Mouse (Mus musculus): ENCODE results near the gene Luc7l2. TPM values are rescaled to one million over a fixed set of nuclear protein-coding genes. Genes with fewer than 3 reads are reported as not detected.

Luc7l2 gene
- polyA plus RNA-seq, 1 experiment from 2014 or later, result 48.7 TPM

- Histone ChIP-seq H3K9ac (replicated peaks; ENCODE audit: low read depth, low read length) (peak overlapping the region; percentile 83), H3K36me3 (ENCODE audit: control insufficient read depth, insufficient read depth) (no peaks in the 10 kb centered on the region), H3K27me3 (replicated peaks; ENCODE audit: control insufficient read depth, insufficient read depth, low read length) (no peaks in the 10 kb centered on the region), H3K4me2 (ENCODE audit: low read length) (peak overlapping the region; percentile 68), H3K9me3 (ENCODE audit: control insufficient read depth, low read length) (no peaks in the 10 kb centered on the region), H3K27ac (ENCODE audit: low read length) (peak overlapping the region; percentile 99), H3K4me1 (replicated peaks; ENCODE audit: control insufficient read depth, insufficient read depth, low read length) (peaks cover 14% of the 10 kb centered on the region), H3K4me3 (replicated peaks; ENCODE audit: low read length) (peak overlapping the region; percentile 87)
- under 1% methylated on average over 30 of the region's 32 CpGs for WGBS
- ATAC-seq, result peak; percentile 94
These were observed 978 bp downstream of the Luc7l2 start for GRCm38 (mm10) chr6:38551989-38552635.

GRCm38 (mm10) chr6:38552636-38553000, 1.5 kb downstream of the Luc7l2 start:
- peaks cover 14% of the 10 kb centered on the region for H3K4me1 ChIP-seq (replicated peaks; ENCODE audit: control insufficient read depth, insufficient read depth, low read length)
- H3K27ac ChIP-seq (ENCODE audit: low read length), result no peak overlapping the region
- peak overlapping the region; percentile 68 for H3K4me2 ChIP-seq (ENCODE audit: low read length)
- no peaks in the 10 kb centered on the region for H3K36me3 ChIP-seq (ENCODE audit: control insufficient read depth, insufficient read depth)
- no peak overlapping the region for H3K9ac ChIP-seq (replicated peaks; ENCODE audit: low read depth, low read length)
- H3K4me3 ChIP-seq (replicated peaks; ENCODE audit: low read length), result peak overlapping the region; percentile 87
- ATAC-seq, result no peak
- 23% methylated on average over 5 of the region's 5 CpGs for WGBS
- H3K27me3 ChIP-seq (replicated peaks; ENCODE audit: control insufficient read depth, insufficient read depth, low read length), result no peaks in the 10 kb centered on the region
- H3K9me3 ChIP-seq (ENCODE audit: control insufficient read depth, low read length), result no peaks in the 10 kb centered on the region

- no peak overlapping the region for H3K9ac ChIP-seq (replicated peaks; ENCODE audit: low read depth, low read length)
- no peaks in the 10 kb centered on the region for H3K4me1 ChIP-seq (replicated peaks; ENCODE audit: control insufficient read depth, insufficient read depth, low read length)
- H3K36me3 ChIP-seq (ENCODE audit: control insufficient read depth, insufficient read depth), result 0 out of 2 replicates have a peak, but pooled peaks cover 5% of the 10 kb centered on the region
- no peaks in the 10 kb centered on the region for H3K9me3 ChIP-seq (ENCODE audit: control insufficient read depth, low read length)
- no peak overlapping the region for H3K27ac ChIP-seq (ENCODE audit: low read length)
- no peaks in the 10 kb centered on the region for H3K27me3 ChIP-seq (replicated peaks; ENCODE audit: control insufficient read depth, insufficient read depth, low read length)
- WGBS, result 83% methylated on average over 2 of the region's 2 CpGs
- no peak overlapping the region for H3K4me2 ChIP-seq (ENCODE audit: low read length)
- no peak for ATAC-seq
- no peak overlapping the region for H3K4me3 ChIP-seq (replicated peaks; ENCODE audit: low read length)
These were observed 25.0 kb downstream of the Luc7l2 start for GRCm38 (mm10) chr6:38576096-38576495.

GRCm38 (mm10) chr6:38580112-38580857, 29.2 kb downstream of the Luc7l2 start:
- Histone ChIP-seq H3K36me3 (ENCODE audit: control insufficient read depth, insufficient read depth) (peaks cover 5% of the 10 kb centered on the region), H3K4me1 (replicated peaks; ENCODE audit: control insufficient read depth, insufficient read depth, low read length) (no peaks in the 10 kb centered on the region), H3K27me3 (replicated peaks; ENCODE audit: control insufficient read depth, insufficient read depth, low read length) (no peaks in the 10 kb centered on the region), H3K27ac (ENCODE audit: low read length) (no peak overlapping the region), H3K9me3 (ENCODE audit: control insufficient read depth, low read length) (no peaks in the 10 kb centered on the region), H3K4me3 (replicated peaks; ENCODE audit: low read length) (no peak overlapping the region), H3K9ac (replicated peaks; ENCODE audit: low read depth, low read length) (no peak overlapping the region), H3K4me2 (ENCODE audit: low read length) (no peak overlapping the region)
- no peak for ATAC-seq
- WGBS, result 90% methylated on average over 3 of the region's 3 CpGs

GRCm38 (mm10) chr6:38581711-38582110, 30.6 kb downstream of the Luc7l2 start:
- H3K36me3 ChIP-seq (ENCODE audit: control insufficient read depth, insufficient read depth), result peaks cover 10% of the 10 kb centered on the region
- H3K4me3 ChIP-seq (replicated peaks; ENCODE audit: low read length), result no peak overlapping the region
- no peak overlapping the region for H3K27ac ChIP-seq (ENCODE audit: low read length)
- no peak for ATAC-seq
- no peaks in the 10 kb centered on the region for H3K4me1 ChIP-seq (replicated peaks; ENCODE audit: control insufficient read depth, insufficient read depth, low read length)
- 91% methylated on average over 3 of the region's 3 CpGs for WGBS
- no peaks in the 10 kb centered on the region for H3K9me3 ChIP-seq (ENCODE audit: control insufficient read depth, low read length)
- H3K9ac ChIP-seq (replicated peaks; ENCODE audit: low read depth, low read length), result no peak overlapping the region
- no peaks in the 10 kb centered on the region for H3K27me3 ChIP-seq (replicated peaks; ENCODE audit: control insufficient read depth, insufficient read depth, low read length)
- H3K4me2 ChIP-seq (ENCODE audit: low read length), result no peak overlapping the region

GRCm38 (mm10) chr6:38597481-38597880, 46.3 kb downstream of the Luc7l2 start:
- H3K27me3 ChIP-seq (replicated peaks; ENCODE audit: control insufficient read depth, insufficient read depth, low read length), result no peaks in the 10 kb centered on the region
- 90% methylated on average over 4 of the region's 4 CpGs for WGBS
- no peak overlapping the region for H3K4me2 ChIP-seq (ENCODE audit: low read length)
- H3K4me3 ChIP-seq (replicated peaks; ENCODE audit: low read length), result no peak overlapping the region
- no peak for ATAC-seq
- no peak overlapping the region for H3K27ac ChIP-seq (ENCODE audit: low read length)
- H3K36me3 ChIP-seq (ENCODE audit: control insufficient read depth, insufficient read depth), result peaks cover 16% of the 10 kb centered on the region
- H3K9me3 ChIP-seq (ENCODE audit: control insufficient read depth, low read length), result no peaks in the 10 kb centered on the region
- no peak overlapping the region for H3K9ac ChIP-seq (replicated peaks; ENCODE audit: low read depth, low read length)
- H3K4me1 ChIP-seq (replicated peaks; ENCODE audit: control insufficient read depth, insufficient read depth, low read length), result no peaks in the 10 kb centered on the region

GRCm38 (mm10) chr6:38609892-38610291, 58.8 kb downstream of the Luc7l2 start:
- WGBS, result 77% methylated on average over 2 of the region's 2 CpGs

GRCm38 (mm10) chr6:38622406-38622805, 71.3 kb downstream of the Luc7l2 start:
- Histone ChIP-seq H3K4me1 (replicated peaks; ENCODE audit: control insufficient read depth, insufficient read depth, low read length) (no peaks in the 10 kb centered on the region), H3K9ac (replicated peaks; ENCODE audit: low read depth, low read length) (no peak overlapping the region), H3K9me3 (ENCODE audit: control insufficient read depth, low read length) (0 out of 2 replicates have a peak, but pooled peaks cover 6% of the 10 kb centered on the region), H3K36me3 (ENCODE audit: control insufficient read depth, insufficient read depth) (peaks cover 9% of the 10 kb centered on the region), H3K27me3 (replicated peaks; ENCODE audit: control insufficient read depth, insufficient read depth, low read length) (no peaks in the 10 kb centered on the region), H3K4me3 (replicated peaks; ENCODE audit: low read length) (no peak overlapping the region), H3K27ac (ENCODE audit: low read length) (no peak overlapping the region), H3K4me2 (ENCODE audit: low read length) (no peak overlapping the region)
- no peak for ATAC-seq
- 85% methylated on average over 1 of the region's 1 CpGs for WGBS

More at GRCm38 (mm10) chr6:38609892-38610291, 58.8 kb downstream of the Luc7l2 start:
- H3K36me3 ChIP-seq (ENCODE audit: control insufficient read depth, insufficient read depth), result peaks cover 9% of the 10 kb centered on the region; the same call in 1 of the 2 replicates
- ATAC-seq, result no peak
- no peaks in the 10 kb centered on the region for H3K9me3 ChIP-seq (ENCODE audit: control insufficient read depth, low read length)
- H3K9ac ChIP-seq (replicated peaks; ENCODE audit: low read depth, low read length), result no peak overlapping the region
- H3K27ac ChIP-seq (ENCODE audit: low read length), result no peak overlapping the region
- H3K27me3 ChIP-seq (replicated peaks; ENCODE audit: control insufficient read depth, insufficient read depth, low read length), result no peaks in the 10 kb centered on the region
- no peak overlapping the region for H3K4me3 ChIP-seq (replicated peaks; ENCODE audit: low read length)
- no peaks in the 10 kb centered on the region for H3K4me1 ChIP-seq (replicated peaks; ENCODE audit: control insufficient read depth, insufficient read depth, low read length)
- H3K4me2 ChIP-seq (ENCODE audit: low read length), result no peak overlapping the region

GRCm38 (mm10) chr6:38623457-38623856, 72.3 kb downstream of the Luc7l2 start:
- Histone ChIP-seq H3K27ac (ENCODE audit: low read length) (no peak overlapping the region), H3K36me3 (ENCODE audit: control insufficient read depth, insufficient read depth) (0 out of 2 replicates have a peak, but pooled peaks cover 2% of the 10 kb centered on the region), H3K4me1 (replicated peaks; ENCODE audit: control insufficient read depth, insufficient read depth, low read length) (no peaks in the 10 kb centered on the region), H3K4me3 (replicated peaks; ENCODE audit: low read length) (no peak overlapping the region), H3K4me2 (ENCODE audit: low read length) (no peak overlapping the region), H3K27me3 (replicated peaks; ENCODE audit: control insufficient read depth, insufficient read depth, low read length) (no peaks in the 10 kb centered on the region), H3K9ac (replicated peaks; ENCODE audit: low read depth, low read length) (no peak overlapping the region), H3K9me3 (ENCODE audit: control insufficient read depth, low read length) (no peaks in the 10 kb centered on the region)
- no peak for ATAC-seq
- 87% methylated on average over 2 of the region's 2 CpGs for WGBS
